ENCODE assay signal across 11 mouse cellular contexts in genomic region chr16:12115040-12115856, GRCm38 (mm10).
DNase-seq lines count a peak whose midpoint lies in the region; ATAC-seq lines count a peak whose summit lies in the region.
"Had no signal": no experiment of that assay in that cellular context is flagged by ENCODE, and none has a peak within 500 bp of the region (broad histone marks: within the 10 kb centered on the region; RNA-seq: fewer than 3 reads in every experiment).

No protein-coding gene starts in this region.

- H3K4me2 ChIP-seq in forebrain, embryonic 14.5 days (ENCODE audit: low read length) = no peak overlapping the region
- H3K4me2 ChIP-seq in midbrain, embryonic 16.5 days (ENCODE audit: low read length) = peak overlapping the region; percentile 19; the same call in 1 of the 2 replicates
- H3K4me2 ChIP-seq: stomach, embryonic 15.5 days had no signal

- H3K4me3 ChIP-seq in forebrain, embryonic 14.5 days (ENCODE audit: low read depth, low read length) = no peak overlapping the region
- no peak overlapping the region for H3K4me3 ChIP-seq in midbrain, embryonic 16.5 days (ENCODE audit: low read depth, low read length)
- H3K4me3 ChIP-seq: stomach, embryonic 15.5 days had no signal

- DNase-seq in heart, adult 11 months = peak; percentile 58
- DNase-seq in heart, postnatal 10 days = no peak
- peak; percentile 66 for DNase-seq in forebrain, embryonic 14.5 days (ENCODE audit: low spot score)
- DNase-seq in layer of hippocampus, postnatal 14 days (ENCODE audit: low spot score in 2 of 2) = peak; percentile 45 to 49
- no peak for DNase-seq in lung, postnatal 10 days
- DNase-seq in urinary bladder, adult 2 months (ENCODE audit: low spot score) = no peak
- DNase-seq: B cell, adult 2 months; cerebellum, adult 11-12 months had no signal

- 0 out of 2 replicates have a peak overlapping the region, but pooled peaks have one; percentile 30 for H3K27ac ChIP-seq in forebrain, embryonic 14.5 days (ENCODE audit: low read depth, low read length)
- H3K27ac ChIP-seq in midbrain, embryonic 16.5 days (ENCODE audit: low read length) = peak overlapping the region; percentile 63
- H3K27ac ChIP-seq: stomach, embryonic 15.5 days had no signal

- H3K36me3 ChIP-seq in forebrain, embryonic 14.5 days (ENCODE audit: control insufficient read depth, insufficient read depth, low read length) = no peaks in the 10 kb centered on the region
- no peaks in the 10 kb centered on the region for H3K36me3 ChIP-seq in midbrain, embryonic 16.5 days (ENCODE audit: control insufficient read depth, insufficient read depth, low read length)
- H3K36me3 ChIP-seq: stomach, embryonic 15.5 days had no signal

- no peaks in the 10 kb centered on the region for H3K4me1 ChIP-seq in forebrain, embryonic 14.5 days (ENCODE audit: control insufficient read depth, insufficient read depth, low read length)
- H3K4me1 ChIP-seq in midbrain, embryonic 16.5 days (ENCODE audit: control insufficient read depth, insufficient read depth, low read length) = peaks cover 10% of the 10 kb centered on the region
- H3K4me1 ChIP-seq: stomach, embryonic 15.5 days had no signal

- WGBS in forebrain, embryonic 14.5 days = 45% methylated on average over 7 of the region's 7 CpGs
- WGBS in midbrain, embryonic 16.5 days = 27% methylated on average over 7 of the region's 7 CpGs

- peak; percentile 80 for ATAC-seq in forebrain, embryonic 14.5 days
- ATAC-seq in midbrain, embryonic 16.5 days = peak; percentile 92
- ATAC-seq in megakaryocyte-erythroid progenitor cell, adult 5-6 weeks (replicated peaks; ENCODE audit: low FRiP score, low TSS enrichment, poor library complexity, severe bottlenecking) = no peak

- no peaks in the 10 kb centered on the region for H3K9me3 ChIP-seq in forebrain, embryonic 14.5 days (replicated peaks; ENCODE audit: control insufficient read depth, low read length)
- H3K9me3 ChIP-seq in midbrain, embryonic 16.5 days (replicated peaks; ENCODE audit: control insufficient read depth, low read length, poor library complexity, severe bottlenecking) = no peaks in the 10 kb centered on the region
- H3K9me3 ChIP-seq: stomach, embryonic 15.5 days had no signal

- no peaks in the 10 kb centered on the region for H3K27me3 ChIP-seq in forebrain, embryonic 14.5 days (replicated peaks; ENCODE audit: control insufficient read depth, insufficient read depth, low read length)
- H3K27me3 ChIP-seq in midbrain, embryonic 16.5 days (ENCODE audit: control insufficient read depth, insufficient read depth, low read depth, low read length) = no peaks in the 10 kb centered on the region
- H3K27me3 ChIP-seq: stomach, embryonic 15.5 days had no signal

- intact Hi-C loops in heart, postnatal 10 days (cut with DNase I) = no loop called here

- H3K9ac ChIP-seq in forebrain, embryonic 14.5 days (ENCODE audit: low read length) = no peak overlapping the region
- no peak overlapping the region for H3K9ac ChIP-seq in midbrain, embryonic 16.5 days (ENCODE audit: low read depth, low read length)
- H3K9ac ChIP-seq: stomach, embryonic 15.5 days had no signal

Comparison
In these comparisons a context has a peak if more than half of its experiments do, and no peak if none do; other contexts are left out.
1. DNase-seq: peak in heart, adult 11 months (single experiment), forebrain, embryonic 14.5 days (single experiment) and layer of hippocampus, postnatal 14 days (2 of 2); none in heart, postnatal 10 days (0 of 2), lung, postnatal 10 days (single experiment) and urinary bladder, adult 2 months (single experiment).